Mouse (Mus musculus) ES-E14 (cell line): ENCODE data around the gene Insl3.

ENCODE experiments used
- CHD2 ChIP-seq: IDR thresholded peaks from 2 replicates; pipeline ENCODE4 v1.6.1; 2014; ENCODE audit warnings: mild to moderate bottlenecking, low read depth, low read length, inconsistent platforms
- HCFC1 ChIP-seq: IDR thresholded peaks from 2 replicates; pipeline ENCODE4 v1.6.1; 2012; ENCODE audit warnings: low read length, inconsistent platforms, borderline replicate concordance; ENCODE audit not compliant: insufficient read depth
- ZC3H11A ChIP-seq: IDR thresholded peaks from 2 replicates; pipeline ENCODE4 v1.6.1; 2012; ENCODE audit warnings: low read depth, mild to moderate bottlenecking, inconsistent platforms, low read length, borderline replicate concordance
- ZNF384 ChIP-seq: IDR thresholded peaks from 2 replicates; pipeline ENCODE4 v1.6.1; 2012; ENCODE audit warnings: low read depth, low read length, inconsistent platforms

- TF ChIP-seq ZNF384 (no peak), ZC3H11A (peak; percentile 75; the same call in 1 of the 2 replicates), CHD2 (no peak), HCFC1 (no peak)
These were observed 18.9 kb downstream of the Insl3 start for GRCm38 (mm10) chr8:71707874-71708273.
